Mouse (Mus musculus) CH12.LX (cell line): ENCODE measurements around the gene Pdzd2. TPM values are rescaled to one million over a fixed set of nuclear protein-coding genes. Genes with fewer than 3 reads are reported as not detected.

Source experiments
- DNase-seq: peaks from one replicate; pipeline ENCODE4 v3.0.0-alpha.2; 2013; ENCODE audit errors: extremely low read depth
- H3K27ac ChIP-seq: 2 replicates; pipeline ENCODE4 v1.5.1; 2012; ENCODE audit warnings: low read depth, mild to moderate bottlenecking, control low read depth, moderate library complexity; ENCODE audit not compliant: insufficient read depth
- H3K27me3 ChIP-seq: replicated peaks from 2 replicates; pipeline ENCODE3; 2012; ENCODE audit warnings: inconsistent platforms
- H3K36me3 ChIP-seq, 2 experiments: replicated peaks in 1 of 2; 2 replicates each; pipeline versions ENCODE3 to v1.6.1; 2012; ENCODE audit warnings: inconsistent platforms in 1 of 2, low read length in 1 of 2, mild to moderate bottlenecking in 1 of 2, mixed read lengths in 1 of 2, moderate library complexity in 1 of 2; ENCODE audit not compliant: control insufficient read depth in 1 of 2, insufficient read depth in 1 of 2
- H3K4me1 ChIP-seq, 2 experiments: 2 replicates each; pipeline ENCODE4 v1.6.1; 2012; ENCODE audit warnings: inconsistent platforms in 1 of 2, moderate library complexity in 1 of 2; ENCODE audit not compliant: insufficient read depth in 2 of 2, control insufficient read depth in 1 of 2
- H3K4me2 ChIP-seq: 2 replicates; pipeline ENCODE4 v1.6.1; 2012; ENCODE audit warnings: low read depth, mild to moderate bottlenecking, control low read depth; ENCODE audit not compliant: poor library complexity, insufficient read depth, severe bottlenecking
- H3K4me3 ChIP-seq, 3 experiments: fragments of 150-350 bp in 1 of 3; sonication (generic) in 1 of 3; replicated peaks in 1 of 3; 2 replicates each; pipeline versions ENCODE3 to v1.5.1; 2011 to 2012; ENCODE audit warnings: low read depth in 2 of 3, low read length in 2 of 3, mild to moderate bottlenecking in 2 of 3, moderate library complexity in 2 of 3, control low read depth in 1 of 3, improper control_type of control experiment in 1 of 3, inconsistent platforms in 1 of 3, mixed read lengths in 1 of 3; ENCODE audit not compliant: poor library complexity in 1 of 3
- H3K79me2 ChIP-seq: replicated peaks from 2 replicates; pipeline ENCODE4 v1.6.1; 2012; ENCODE audit warnings: mild to moderate bottlenecking, moderate library complexity; ENCODE audit not compliant: control insufficient read depth, poor library complexity, insufficient read depth, severe bottlenecking; ENCODE audit errors: extremely low read depth
- H3K9ac ChIP-seq: 2 replicates; pipeline ENCODE4 v1.6.1; 2012; ENCODE audit warnings: low read depth, mild to moderate bottlenecking, control low read depth, moderate library complexity; ENCODE audit not compliant: insufficient read depth
- H3K9me3 ChIP-seq: replicated peaks from 2 replicates; pipeline ENCODE3; 2012; ENCODE audit warnings: low read length, inconsistent platforms, mixed read lengths
- BHLHE40 ChIP-seq: IDR thresholded peaks from 2 replicates; pipeline ENCODE4 v1.6.1; 2011; ENCODE audit warnings: mild to moderate bottlenecking, low read depth, low read length, improper control_type of control experiment
- CHD2 ChIP-seq: IDR thresholded peaks from 2 replicates; pipeline ENCODE4 v1.6.1; 2011; ENCODE audit warnings: low read length, improper control_type of control experiment
- ELF1 ChIP-seq: IDR thresholded peaks from 2 replicates; pipeline ENCODE4 v1.6.1; 2014; ENCODE audit warnings: low read depth, mild to moderate bottlenecking, inconsistent platforms, low read length, improper control_type of control experiment
- ETS1 ChIP-seq: conservative IDR thresholded peaks from 2 replicates; pipeline ENCODE4 v1.6.1; 2012; ENCODE audit warnings: low read depth, mild to moderate bottlenecking, inconsistent platforms, low read length, improper control_type of control experiment, moderate library complexity
- JUN ChIP-seq: IDR thresholded peaks from 2 replicates; pipeline ENCODE4 v1.6.1; 2011; ENCODE audit warnings: low read depth, mild to moderate bottlenecking, low read length, improper control_type of control experiment, moderate library complexity; ENCODE audit not compliant: insufficient read depth
- MAX ChIP-seq: IDR thresholded peaks from 2 replicates; pipeline ENCODE4 v1.6.1; 2011; ENCODE audit warnings: low read length, improper control_type of control experiment
- MEF2A ChIP-seq: IDR thresholded peaks from 2 replicates; pipeline ENCODE4 v1.6.1; 2014; ENCODE audit warnings: low read depth, mild to moderate bottlenecking, inconsistent platforms, low read length, improper control_type of control experiment, borderline replicate concordance
- MYC ChIP-seq: IDR thresholded peaks from 2 replicates; pipeline ENCODE4 v1.6.1; 2011; ENCODE audit warnings: low read depth, mild to moderate bottlenecking, improper control_type of control experiment, low read length
- RAD21 ChIP-seq: IDR thresholded peaks from 2 replicates; pipeline ENCODE4 v1.6.1; 2011; ENCODE audit warnings: low read depth, mild to moderate bottlenecking, low read length, improper control_type of control experiment, moderate library complexity
- RCOR1 ChIP-seq: conservative IDR thresholded peaks from 2 replicates; pipeline ENCODE4 v1.6.1; 2012; ENCODE audit warnings: low read depth, mild to moderate bottlenecking, inconsistent platforms, low read length, improper control_type of control experiment
- SIN3A ChIP-seq: IDR thresholded peaks from 2 replicates; pipeline ENCODE4 v1.6.1; 2012; ENCODE audit warnings: low read length, improper control_type of control experiment, inconsistent platforms
- TCF12 ChIP-seq: IDR thresholded peaks from 2 replicates; pipeline ENCODE4 v1.6.1; 2014; ENCODE audit warnings: low read depth, mild to moderate bottlenecking, inconsistent platforms, low read length, improper control_type of control experiment
- UBTF ChIP-seq: IDR thresholded peaks from 2 replicates; pipeline ENCODE4 v1.6.1; 2012; ENCODE audit warnings: low read depth, mild to moderate bottlenecking, inconsistent platforms, low read length, improper control_type of control experiment, moderate library complexity
- USF2 ChIP-seq: conservative IDR thresholded peaks from 2 replicates; pipeline ENCODE4 v1.6.1; 2011; ENCODE audit warnings: low read depth, low read length, improper control_type of control experiment
- ZC3H11A ChIP-seq: IDR thresholded peaks from 2 replicates; pipeline ENCODE4 v1.6.1; 2012; ENCODE audit warnings: low read depth, mild to moderate bottlenecking, inconsistent platforms, low read length, improper control_type of control experiment
- ZMIZ1 ChIP-seq: IDR thresholded peaks from 2 replicates; pipeline ENCODE4 v1.6.1; 2012; ENCODE audit warnings: low read depth, mild to moderate bottlenecking, inconsistent platforms, low read length, improper control_type of control experiment
- ZNF384 ChIP-seq: IDR thresholded peaks from 2 replicates; pipeline ENCODE4 v1.6.1; 2012; ENCODE audit warnings: low read depth, low read length, improper control_type of control experiment, inconsistent platforms
- dilution Hi-C: fragments of 300-500 bp; cut with MboI; formaldehyde crosslinking; loops from 2 replicates; pipeline ENCODE4 v1.14.3; 2020; ENCODE audit warnings: low sequenced_read_pairs; ENCODE audit not compliant: extremely low pct_unique_long_range_greater_than_20kb, extremely low pct_ligation_motif_present
- in situ Hi-C: fragments of 300-500 bp; cut with MboI; formaldehyde crosslinking; loops from 3 replicates; pipeline ENCODE4 v1.14.3; 2019; ENCODE audit warnings: low sequenced_read_pairs, low pct_ligation_motif_present, low pct_unique_long_range_greater_than_20kb, mixed read lengths
- polyA plus RNA-seq: library from polyadenylated mRNA; unstranded; fragments of >175 nt; gene quantifications from 2 replicates; pipeline ENCODE4 v1.2.1, GENCODE M21; 2012; ENCODE audit warnings: low read depth; ENCODE audit not compliant: insufficient read length
- total RNA-seq, 2 experiments: library from RNA; depleted of rRNA; stranded (reverse); fragments of 300-350 nt in 1 of 2; fragments of >200 nt in 1 of 2; gene quantifications; 2 replicates each; pipeline ENCODE4 v1.2.3; 2012 to 2014

Pdzd2 gene
- total and polyA plus RNA-seq, 3 experiments, result 0.04 to 0.24 (median 0.17) TPM

- no peaks in the 10 kb centered on the region for H3K27me3 ChIP-seq
- TF ChIP-seq ZMIZ1 (no peak), BHLHE40 (no peak), MAX (no peak), ELF1 (peak; percentile 33; the same call in 1 of the 2 replicates), ETS1 (no peak), MYC (no peak)
- H3K9me3 ChIP-seq, result no peaks in the 10 kb centered on the region
- in situ Hi-C loops, result no loop called here
- no peak overlapping the region for H3K9ac ChIP-seq
- DNase-seq, result no peak
- H3K4me3 ChIP-seq, result no peak overlapping the region
- peaks cover 4 to 21% of the 10 kb centered on the region in 2 experiments; a peak in 3 of 4 replicates for H3K4me1 ChIP-seq
- no peak overlapping the region for H3K27ac ChIP-seq
- H3K79me2 ChIP-seq, result no peaks in the 10 kb centered on the region
- peak overlapping the region; percentile 23; the same call in 1 of the 2 replicates for H3K4me2 ChIP-seq
- dilution Hi-C loops, result no loop called here
- no peaks in the 10 kb centered on the region for H3K36me3 ChIP-seq
Measured at GRCm38 (mm10) chr15:12565281-12565680, 174.4 kb downstream of the Pdzd2 start.

GRCm38 (mm10) chr15:12560505-12560904, 179.2 kb downstream of the Pdzd2 start:
- Histone ChIP-seq H3K79me2 (no peaks in the 10 kb centered on the region), H3K9me3 (no peaks in the 10 kb centered on the region), H3K9ac (no peak overlapping the region), H3K4me1 (peaks cover 3 to 16% of the 10 kb centered on the region in 2 experiments; a peak in 3 of 4 replicates), H3K27ac (no peak overlapping the region), H3K4me3 (no peak overlapping the region), H3K36me3 (no peaks in the 10 kb centered on the region), H3K4me2 (no peak overlapping the region), H3K27me3 (no peaks in the 10 kb centered on the region)
- in situ Hi-C loops, result no loop called here
- TF ChIP-seq TCF12, result no peak
- no peak for TF ChIP-seq JUN
- no peak for TF ChIP-seq USF2
- no peak for TF ChIP-seq RCOR1
- no peak for TF ChIP-seq MEF2A
- TF ChIP-seq ZC3H11A, result no peak
- TF ChIP-seq UBTF, result no peak
- no peak for TF ChIP-seq SIN3A
- TF ChIP-seq ZMIZ1, result no peak
- no peak for TF ChIP-seq CHD2
- TF ChIP-seq BHLHE40, result no peak
- TF ChIP-seq RAD21, result no peak
- no peak for TF ChIP-seq ZNF384
- no peak for DNase-seq
- dilution Hi-C loops, result no loop called here
